Mouse (Mus musculus) heart, postnatal 0 days (tissue): ENCODE results near the gene Vmn1r29.
"Not testable (repeated sequence)": the region's sequence is repeated elsewhere in the genome, so short reads cannot be mapped to it uniquely, and the experiment has no call there.

Experiments used
- CTCF ChIP-seq: IDR thresholded peaks from 2 replicates; pipeline ENCODE4 v1.5.1; 2016; ENCODE audit warnings: antibody characterized with exemption, control low read depth, low read depth
- EP300 ChIP-seq: IDR thresholded peaks from 2 replicates; pipeline ENCODE4 v1.6.1; 2016; ENCODE audit warnings: antibody characterized with exemption, low read depth

GRCm38 (mm10) chr6:58279661-58280060 lies 21.7 kb upstream of the Vmn1r29 start:
- TF ChIP-seq CTCF, EP300: not testable (repeated sequence)
